Mouse (Mus musculus): ENCODE data around the gene Spc25.

GRCm38 (mm10) chr2:69156283-69156682, 49.7 kb downstream of the Spc25 start:
- TF ChIP-seq CTCF (IDR thresholded peaks at IDR 0.05; ENCODE audit: low read depth) (no peak), EP300 (IDR thresholded peaks at IDR 0.05; ENCODE audit: low read depth) (no peak)
